In genomic region chr6:137980413-137980812, GRCm38 (mm10) we compare ENCODE assay signal across 15 mouse cellular contexts.
A peak's percentile ranks its signal among the peaks of the same experiment; 100 is the strongest.
DNase-seq lines count a peak whose midpoint lies in the region; ATAC-seq and TF ChIP-seq lines count a peak whose summit lies in the region.
"Had no signal": no experiment of that assay in that cellular context is flagged by ENCODE, and none has a peak within 500 bp of the region (broad histone marks: within the 10 kb centered on the region; RNA-seq: fewer than 3 reads in every experiment).

No protein-coding gene starts in this region.

- H3K4me1 ChIP-seq in forebrain, embryonic 12.5 days, result peaks cover 26% of the 10 kb centered on the region
- peaks cover 9% of the 10 kb centered on the region for H3K4me1 ChIP-seq in forebrain, postnatal 0 days (ENCODE audit: insufficient read depth)
- H3K4me1 ChIP-seq in neural tube, embryonic 12.5 days, result no peaks in the 10 kb centered on the region
- peaks cover 24% of the 10 kb centered on the region for H3K4me1 ChIP-seq in limb, embryonic 10.5 days
- H3K4me1 ChIP-seq: limb, embryonic 15.5 days had no signal

- DNase-seq in layer of hippocampus, adult 8-10 months (ENCODE audit: low spot score in 2 of 2), result peak; percentile 12 to 13
- DNase-seq in layer of hippocampus, adult 9-10 months (ENCODE audit: low spot score), result no peak
- peak; percentile 21 for DNase-seq in forebrain, postnatal 0 days
- DNase-seq in limb, embryonic 10.5 days (ENCODE audit: low spot score), result no peak
- no peak for DNase-seq in gastrocnemius, postnatal 25 days
- DNase-seq in left cerebral cortex, postnatal 4 days, result no peak
- DNase-seq: adrenal gland, adult 2 months; cerebellum, adult 8-10 months; kidney, adult 11 months; kidney, postnatal 36 days; liver, postnatal 0 days; thymus, adult 2 months had no signal

- 58% methylated on average over 8 of the region's 8 CpGs for WGBS in forebrain, embryonic 12.5 days
- WGBS in forebrain, postnatal 0 days, result 35% methylated on average over 8 of the region's 8 CpGs
- WGBS in neural tube, embryonic 12.5 days, result 56% methylated on average over 8 of the region's 8 CpGs
- 82% methylated on average over 8 of the region's 8 CpGs for WGBS in limb, embryonic 10.5 days

- no peaks in the 10 kb centered on the region for H3K9me3 ChIP-seq in forebrain, embryonic 12.5 days
- H3K9me3 ChIP-seq in forebrain, postnatal 0 days (ENCODE audit: low read length), result no peaks in the 10 kb centered on the region
- H3K9me3 ChIP-seq in neural tube, embryonic 12.5 days, result no peaks in the 10 kb centered on the region
- no peaks in the 10 kb centered on the region for H3K9me3 ChIP-seq in limb, embryonic 10.5 days (replicated peaks)
- H3K9me3 ChIP-seq: limb, embryonic 15.5 days had no signal

- TF ChIP-seq CTCF in forebrain, postnatal 0 days (IDR thresholded peaks at IDR 0.05; ENCODE audit: low read depth), result no peak

- no peaks in the 10 kb centered on the region for H3K27me3 ChIP-seq in forebrain, embryonic 12.5 days
- H3K27me3 ChIP-seq in forebrain, postnatal 0 days (ENCODE audit: insufficient read depth, low read length), result no peaks in the 10 kb centered on the region
- H3K27me3 ChIP-seq in neural tube, embryonic 12.5 days (replicated peaks), result no peaks in the 10 kb centered on the region
- no peaks in the 10 kb centered on the region for H3K27me3 ChIP-seq in limb, embryonic 10.5 days (ENCODE audit: low read depth, poor library complexity, severe bottlenecking)
- H3K27me3 ChIP-seq: limb, embryonic 15.5 days had no signal

- peak overlapping the region; percentile 81 for H3K27ac ChIP-seq in forebrain, embryonic 12.5 days
- no peak overlapping the region; the same call in 1 of the 2 replicates for H3K27ac ChIP-seq in forebrain, postnatal 0 days (ENCODE audit: low read depth, low read length)
- H3K27ac ChIP-seq in neural tube, embryonic 12.5 days, result no peak overlapping the region
- no peak overlapping the region for H3K27ac ChIP-seq in limb, embryonic 10.5 days
- H3K27ac ChIP-seq: limb, embryonic 15.5 days had no signal

- no peak overlapping the region for H3K4me2 ChIP-seq in forebrain, embryonic 12.5 days
- no peak overlapping the region for H3K4me2 ChIP-seq in forebrain, postnatal 0 days (ENCODE audit: low read depth)
- no peak overlapping the region for H3K4me2 ChIP-seq in neural tube, embryonic 12.5 days (replicated peaks)
- H3K4me2 ChIP-seq: limb, embryonic 15.5 days had no signal

- ATAC-seq in forebrain, embryonic 12.5 days (ENCODE audit: low FRiP score), result peak; percentile 59; the same call in 1 of the 2 replicates
- peak; percentile 56 for ATAC-seq in forebrain, postnatal 0 days
- ATAC-seq in neural tube, embryonic 12.5 days (ENCODE audit: low FRiP score, low read depth), result peak; percentile 52; the same call in 1 of the 2 replicates
- ATAC-seq: liver, postnatal 0 days had no signal

- no peak overlapping the region for H3K4me3 ChIP-seq in forebrain, embryonic 12.5 days (replicated peaks)
- H3K4me3 ChIP-seq in forebrain, postnatal 0 days (ENCODE audit: low read depth, low read length), result no peak overlapping the region
- H3K4me3 ChIP-seq in neural tube, embryonic 12.5 days, result no peak overlapping the region
- H3K4me3 ChIP-seq in limb, embryonic 10.5 days, result no peak overlapping the region
- H3K4me3 ChIP-seq: limb, embryonic 15.5 days had no signal

- intact Hi-C loops in left cerebral cortex, postnatal 4 days (cut with DNase I), result loop anchor here (10.0 kb wide), 1 partner anchor 444 kb away; no protein-coding TSS in a partner anchor

- H3K36me3 ChIP-seq in forebrain, embryonic 12.5 days (replicated peaks), result no peaks in the 10 kb centered on the region
- H3K36me3 ChIP-seq in forebrain, postnatal 0 days (ENCODE audit: insufficient read depth), result no peaks in the 10 kb centered on the region
- H3K36me3 ChIP-seq in neural tube, embryonic 12.5 days, result no peaks in the 10 kb centered on the region
- H3K36me3 ChIP-seq in limb, embryonic 10.5 days, result no peaks in the 10 kb centered on the region
- H3K36me3 ChIP-seq: limb, embryonic 15.5 days had no signal

- no peak overlapping the region for H3K9ac ChIP-seq in forebrain, embryonic 12.5 days
- no peak overlapping the region for H3K9ac ChIP-seq in forebrain, postnatal 0 days
- H3K9ac ChIP-seq in neural tube, embryonic 12.5 days, result no peak overlapping the region
- H3K9ac ChIP-seq: limb, embryonic 15.5 days; liver, postnatal 0 days had no signal

Comparison
In these comparisons a context has a peak if more than half of its experiments do, and no peak if none do; other contexts are left out.
1. DNase-seq: peak in layer of hippocampus, adult 8-10 months (2 of 2) and forebrain, postnatal 0 days (single experiment); none in layer of hippocampus, adult 9-10 months (single experiment), limb, embryonic 10.5 days (single experiment), gastrocnemius, postnatal 25 days (single experiment) and left cerebral cortex, postnatal 4 days (single experiment).
2. Peak in every context shown above with its lines, with median percentiles within 50 percentile points of each other: ATAC-seq.